Mouse (Mus musculus): ENCODE data around the gene Mab21l1. TPM values are rescaled to one million over a fixed set of nuclear protein-coding genes. Genes with fewer than 3 reads are reported as not detected.

Mab21l1 gene
- 0.59 and 0.88 TPM in 2 replicates for polyA plus RNA-seq (2015; fragmentation: Nextera tagmentation; extraction: Ambion mirVana)

DNA sequence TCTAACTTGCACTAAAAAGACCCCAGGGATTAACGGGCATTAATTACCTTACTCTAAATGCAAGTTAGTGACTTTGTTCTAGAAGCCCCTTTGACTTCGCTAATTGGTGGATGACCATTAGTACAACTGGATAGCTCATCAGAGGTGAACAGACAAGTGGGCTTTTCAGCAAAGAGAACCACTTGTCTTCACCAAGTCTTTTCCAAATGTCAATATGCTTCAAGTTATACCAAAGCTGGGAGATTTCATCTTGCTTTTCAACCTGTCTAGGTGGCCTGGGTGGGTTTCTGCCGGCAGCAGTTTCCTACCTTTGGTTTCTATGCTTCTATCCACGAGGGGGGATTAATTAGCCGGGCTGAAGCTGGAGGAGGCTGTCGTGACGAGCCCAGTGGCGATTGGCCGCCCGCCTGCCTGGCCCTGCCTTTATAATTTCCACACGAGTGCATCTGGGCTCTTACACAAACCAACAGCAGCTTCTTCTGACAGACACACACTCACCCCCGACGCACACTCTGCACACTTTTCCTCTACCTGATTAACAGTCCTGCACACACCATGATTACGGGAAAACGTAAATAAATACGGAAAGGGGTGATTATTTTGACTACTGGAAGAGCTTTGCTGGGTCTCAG, at the start of gene Mab21l1:
TSS of gene Mab21l1 (plus strand) at position 455 of the 632 bp plus-strand sequence.
- Histone ChIP-seq H3K36me3 (ENCODE audit: control insufficient read depth, insufficient read depth, low read length) (no peaks in the 10 kb centered on the region), H3K4me1 (replicated peaks; ENCODE audit: control insufficient read depth, insufficient read depth, low read length) (peaks cover 32% of the 10 kb centered on the region), H3K27me3 (ENCODE audit: control insufficient read depth, insufficient read depth, low read depth, low read length) (peaks cover 66% of the 10 kb centered on the region), H3K4me2 (ENCODE audit: low read depth, low read length) (peak within 1 kb of the TSS; percentile 64), H3K9ac (ENCODE audit: low read length) (peak within 1 kb of the TSS; percentile 23; the same call in 1 of the 2 replicates), H3K9me3 (ENCODE audit: control insufficient read depth, low read length) (no peaks in the 10 kb centered on the region), H3K4me3 (ENCODE audit: low read length) (peak within 1 kb of the TSS; percentile 49), H3K27ac (ENCODE audit: low read length) (no peak within 1 kb of the TSS)
- 11% methylated on average over 16 of the region's 16 CpGs for WGBS
- no peak for ATAC-seq (ENCODE audit: low read depth)

DNA sequence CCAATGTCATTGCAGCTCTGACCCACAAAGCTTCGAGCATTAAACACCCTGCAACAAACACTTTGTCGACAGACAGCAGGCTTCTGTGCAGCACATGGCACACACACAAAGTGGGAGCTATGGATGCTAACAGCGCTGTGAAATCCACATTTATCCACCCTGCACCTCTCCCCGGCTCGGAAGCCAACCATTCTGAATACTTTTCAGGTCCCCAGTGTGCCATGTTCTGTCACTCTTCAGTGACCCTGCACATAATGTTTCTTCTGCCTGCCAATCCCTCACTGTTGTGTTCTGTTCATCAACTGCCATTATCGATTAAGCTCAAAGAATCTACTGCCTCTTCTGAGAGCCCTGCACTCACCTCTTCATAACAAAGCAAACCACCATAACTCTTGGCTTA, 48.6 kb upstream of the Mab21l1 start:
- H3K36me3 ChIP-seq (ENCODE audit: control insufficient read depth, insufficient read depth, low read length), result no peaks in the 10 kb centered on the region
- no peak overlapping the region for H3K9ac ChIP-seq (ENCODE audit: low read length)
- no peak for ATAC-seq (ENCODE audit: low read depth)
- no peak overlapping the region for H3K4me3 ChIP-seq (ENCODE audit: low read length)
- H3K4me2 ChIP-seq (ENCODE audit: low read depth, low read length), result no peak overlapping the region
- no peak overlapping the region for H3K27ac ChIP-seq (ENCODE audit: low read length)
- H3K27me3 ChIP-seq (ENCODE audit: control insufficient read depth, insufficient read depth, low read depth, low read length), result no peaks in the 10 kb centered on the region
- no peaks in the 10 kb centered on the region for H3K9me3 ChIP-seq (ENCODE audit: control insufficient read depth, low read length)
- 72% methylated on average over 6 of the region's 6 CpGs for WGBS
- no peaks in the 10 kb centered on the region for H3K4me1 ChIP-seq (replicated peaks; ENCODE audit: control insufficient read depth, insufficient read depth, low read length)

DNA sequence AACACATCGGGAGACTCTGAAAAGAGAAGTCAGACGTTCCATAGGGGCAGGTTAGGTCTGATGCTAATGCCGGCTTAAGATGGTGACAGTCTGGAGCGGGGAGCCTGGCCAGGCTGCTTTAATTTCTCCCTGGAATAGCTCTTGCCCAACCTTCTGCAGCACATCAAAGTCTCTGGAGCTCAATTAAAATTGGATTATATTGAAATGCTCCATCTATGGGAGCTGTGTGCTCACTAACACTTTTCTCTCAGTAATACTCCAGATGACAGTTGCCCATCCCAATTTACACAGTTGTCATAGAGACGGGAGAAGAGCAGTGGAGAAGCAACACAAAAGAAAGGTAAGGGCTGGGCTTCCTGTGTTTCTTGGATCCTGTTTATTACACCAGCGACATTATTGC, 40.9 kb upstream of the Mab21l1 start:
- WGBS, result 68% methylated on average over 6 of the region's 6 CpGs
- Histone ChIP-seq H3K4me2 (ENCODE audit: low read depth, low read length) (no peak overlapping the region), H3K4me3 (ENCODE audit: low read length) (no peak overlapping the region)

DNA sequence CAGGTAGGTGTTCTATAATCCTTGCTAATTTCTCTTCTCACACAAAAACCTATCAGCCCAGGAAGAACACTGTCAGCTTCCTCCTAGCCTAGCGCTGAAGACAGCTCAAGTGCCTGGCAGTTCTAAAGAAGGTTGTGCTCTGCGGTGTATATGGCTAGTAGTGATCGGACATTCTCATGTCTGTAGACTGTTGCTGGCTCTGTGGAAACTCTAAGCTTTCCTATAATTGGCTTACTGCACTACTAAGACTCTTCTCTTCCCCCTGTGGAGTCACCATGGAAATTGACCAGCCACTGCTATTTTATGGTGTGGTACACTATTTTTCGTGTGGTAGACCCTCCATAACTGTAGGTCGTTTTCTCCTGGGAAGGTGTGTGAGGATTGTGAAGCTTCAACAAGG, 40.1 kb upstream of the Mab21l1 start:
- Histone ChIP-seq H3K4me1 (replicated peaks; ENCODE audit: control insufficient read depth, insufficient read depth, low read length) (no peaks in the 10 kb centered on the region), H3K9ac (ENCODE audit: low read length) (no peak overlapping the region), H3K36me3 (ENCODE audit: control insufficient read depth, insufficient read depth, low read length) (no peaks in the 10 kb centered on the region), H3K27ac (ENCODE audit: low read length) (no peak overlapping the region), H3K4me2 (ENCODE audit: low read depth, low read length) (no peak overlapping the region), H3K4me3 (ENCODE audit: low read length) (no peak overlapping the region), H3K27me3 (ENCODE audit: control insufficient read depth, insufficient read depth, low read depth, low read length) (no peaks in the 10 kb centered on the region), H3K9me3 (ENCODE audit: control insufficient read depth, low read length) (no peaks in the 10 kb centered on the region)
- WGBS, result 85% methylated on average over 5 of the region's 5 CpGs
- ATAC-seq (ENCODE audit: low read depth), result no peak

More for the DNA sequence above, 40.9 kb upstream of the Mab21l1 start:
- Histone ChIP-seq H3K9ac (ENCODE audit: low read length) (no peak overlapping the region), H3K27ac (ENCODE audit: low read length) (no peak overlapping the region), H3K27me3 (ENCODE audit: control insufficient read depth, insufficient read depth, low read depth, low read length) (no peaks in the 10 kb centered on the region), H3K4me1 (replicated peaks; ENCODE audit: control insufficient read depth, insufficient read depth, low read length) (no peaks in the 10 kb centered on the region), H3K36me3 (ENCODE audit: control insufficient read depth, insufficient read depth, low read length) (no peaks in the 10 kb centered on the region), H3K9me3 (ENCODE audit: control insufficient read depth, low read length) (no peaks in the 10 kb centered on the region)
- ATAC-seq (ENCODE audit: low read depth), result no peak

DNA sequence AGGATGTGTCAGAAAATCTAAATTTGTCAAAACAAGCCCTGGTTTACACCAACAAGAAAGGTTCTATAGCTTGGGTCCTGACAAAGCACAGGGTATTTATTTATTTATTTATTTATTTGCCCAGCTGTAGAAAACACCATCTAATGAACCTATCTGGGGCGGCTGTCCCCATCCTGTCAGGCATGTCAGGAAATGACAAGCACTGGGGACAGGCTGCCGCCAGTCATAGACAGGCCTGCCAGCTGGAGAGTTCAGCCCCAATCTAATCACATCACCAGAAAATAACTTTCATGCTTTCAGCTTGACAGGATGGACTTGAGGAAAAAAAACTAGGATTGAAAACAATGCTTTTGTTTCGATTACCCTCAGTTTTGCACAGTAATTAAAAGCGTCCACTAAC, 39.7 kb upstream of the Mab21l1 start:
- 73% methylated on average over 4 of the region's 4 CpGs for WGBS

DNA sequence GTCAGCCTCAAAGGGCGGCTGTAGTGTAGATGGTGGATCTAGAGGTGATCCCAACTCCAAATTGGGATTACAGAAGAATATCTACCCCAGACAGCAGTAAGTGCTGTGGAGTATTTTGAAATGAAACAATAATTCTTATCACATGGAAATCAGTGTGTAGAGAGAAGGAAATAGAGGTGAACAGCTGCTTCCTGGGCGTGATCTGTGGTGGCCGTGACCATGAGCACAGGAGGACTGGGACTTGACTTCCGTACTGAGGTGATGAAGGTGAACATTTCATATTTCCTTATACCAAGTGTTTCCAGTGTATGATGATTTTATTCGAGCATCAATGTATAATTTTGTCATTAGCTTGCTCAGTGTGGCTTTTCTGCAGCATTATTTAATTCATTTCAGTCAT, 38.4 kb upstream of the Mab21l1 start:
- H3K27ac ChIP-seq (ENCODE audit: low read length), result no peak overlapping the region
- H3K4me3 ChIP-seq (ENCODE audit: low read length), result no peak overlapping the region
- no peak overlapping the region for H3K4me2 ChIP-seq (ENCODE audit: low read depth, low read length)
- H3K9me3 ChIP-seq (ENCODE audit: control insufficient read depth, low read length), result no peaks in the 10 kb centered on the region
- no peaks in the 10 kb centered on the region for H3K36me3 ChIP-seq (ENCODE audit: control insufficient read depth, insufficient read depth, low read length)
- WGBS, result 77% methylated on average over 5 of the region's 5 CpGs
- no peaks in the 10 kb centered on the region for H3K4me1 ChIP-seq (replicated peaks; ENCODE audit: control insufficient read depth, insufficient read depth, low read length)
- H3K27me3 ChIP-seq (ENCODE audit: control insufficient read depth, insufficient read depth, low read depth, low read length), result no peaks in the 10 kb centered on the region
- no peak for ATAC-seq (ENCODE audit: low read depth)
- H3K9ac ChIP-seq (ENCODE audit: low read length), result no peak overlapping the region

More for the DNA sequence above, 39.7 kb upstream of the Mab21l1 start:
- Histone ChIP-seq H3K4me1 (replicated peaks; ENCODE audit: control insufficient read depth, insufficient read depth, low read length) (no peaks in the 10 kb centered on the region), H3K36me3 (ENCODE audit: control insufficient read depth, insufficient read depth, low read length) (no peaks in the 10 kb centered on the region), H3K4me3 (ENCODE audit: low read length) (no peak overlapping the region), H3K27me3 (ENCODE audit: control insufficient read depth, insufficient read depth, low read depth, low read length) (no peaks in the 10 kb centered on the region), H3K9me3 (ENCODE audit: control insufficient read depth, low read length) (no peaks in the 10 kb centered on the region), H3K4me2 (ENCODE audit: low read depth, low read length) (no peak overlapping the region), H3K9ac (ENCODE audit: low read length) (no peak overlapping the region), H3K27ac (ENCODE audit: low read length) (no peak overlapping the region)
- ATAC-seq (ENCODE audit: low read depth), result no peak

DNA sequence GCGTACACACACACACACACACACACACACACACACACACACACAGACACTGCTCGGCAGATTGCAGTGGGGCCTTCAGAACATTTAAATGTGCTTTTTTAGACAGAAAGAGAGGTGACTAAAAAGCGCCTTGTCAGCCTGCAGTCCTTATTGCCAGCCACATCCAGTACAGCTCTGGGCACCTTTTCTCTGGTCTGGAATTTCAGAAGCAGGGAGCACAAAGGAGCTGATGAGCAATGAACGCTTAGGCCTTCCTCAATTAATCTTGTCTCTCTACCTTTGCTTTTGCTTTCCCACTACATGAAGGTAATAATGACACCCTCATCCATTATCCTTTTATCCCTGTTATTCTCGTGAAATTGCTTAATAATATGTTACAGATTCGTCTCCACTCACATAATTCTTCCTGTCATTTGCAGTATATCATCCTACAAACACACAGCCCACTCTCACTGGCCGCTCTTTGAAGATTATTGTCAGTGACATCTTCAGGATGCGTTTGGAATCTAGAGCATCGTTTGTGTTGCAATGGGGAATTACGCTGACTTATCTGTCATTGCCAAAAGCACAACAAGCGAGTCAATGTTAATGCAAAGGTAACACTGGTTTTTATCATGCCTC, 31.8 kb upstream of the Mab21l1 start:
- H3K4me2 ChIP-seq (ENCODE audit: low read depth, low read length), result no peak overlapping the region
- no peaks in the 10 kb centered on the region for H3K9me3 ChIP-seq (ENCODE audit: control insufficient read depth, low read length)
- no peaks in the 10 kb centered on the region for H3K27me3 ChIP-seq (ENCODE audit: control insufficient read depth, insufficient read depth, low read depth, low read length)
- WGBS, result 60% methylated on average over 11 of the region's 11 CpGs
- H3K27ac ChIP-seq (ENCODE audit: low read length), result no peak overlapping the region
- no peak overlapping the region for H3K9ac ChIP-seq (ENCODE audit: low read length)
- H3K36me3 ChIP-seq (ENCODE audit: control insufficient read depth, insufficient read depth, low read length), result no peaks in the 10 kb centered on the region
- no peaks in the 10 kb centered on the region for H3K4me1 ChIP-seq (replicated peaks; ENCODE audit: control insufficient read depth, insufficient read depth, low read length)
- ATAC-seq (ENCODE audit: low read depth), result no peak
- no peak overlapping the region for H3K4me3 ChIP-seq (ENCODE audit: low read length)

DNA sequence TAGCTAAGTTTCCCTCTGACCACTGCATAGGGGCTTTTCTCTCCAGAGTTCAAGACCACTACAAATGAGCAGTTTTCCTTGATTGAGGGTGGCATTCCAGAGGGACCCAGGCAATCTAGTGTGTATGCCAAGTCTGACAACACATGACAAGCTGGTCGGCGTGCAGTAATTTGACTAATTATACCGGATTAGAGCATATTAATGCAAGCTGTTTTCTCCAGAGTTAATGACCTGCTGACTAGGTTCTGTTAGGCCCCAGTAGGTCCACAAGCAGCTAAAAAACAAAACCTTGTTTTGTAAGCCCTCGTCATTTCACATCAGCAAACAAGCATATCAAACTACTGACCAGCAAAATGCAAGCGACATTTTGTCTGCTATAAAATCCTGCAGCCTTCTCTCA, 30.9 kb upstream of the Mab21l1 start:
- H3K27ac ChIP-seq (ENCODE audit: low read length), result no peak overlapping the region
- WGBS, result 76% methylated on average over 5 of the region's 5 CpGs

DNA sequence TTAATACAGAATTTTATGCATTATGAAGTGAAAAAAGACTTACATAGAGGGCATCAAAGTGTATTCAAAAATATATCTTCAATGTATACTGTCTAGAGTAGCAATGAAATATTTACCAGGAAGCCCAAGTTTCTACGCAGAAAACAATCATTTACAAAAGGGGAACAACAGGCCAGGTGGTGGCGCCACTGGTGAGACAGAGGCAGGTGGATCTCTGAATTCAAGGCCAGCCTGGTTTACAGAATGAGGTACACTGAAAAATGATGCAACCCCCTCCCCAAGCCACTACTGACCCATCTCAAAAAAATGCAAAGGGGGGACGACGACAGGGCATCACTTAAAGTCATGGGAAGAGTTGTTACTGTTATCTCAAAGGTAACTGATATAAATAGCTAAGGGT, 29.8 kb upstream of the Mab21l1 start:
- H3K9me3 ChIP-seq (ENCODE audit: control insufficient read depth, low read length), result no peaks in the 10 kb centered on the region
- no peak overlapping the region for H3K9ac ChIP-seq (ENCODE audit: low read length)
- no peaks in the 10 kb centered on the region for H3K4me1 ChIP-seq (replicated peaks; ENCODE audit: control insufficient read depth, insufficient read depth, low read length)
- no peak overlapping the region for H3K4me2 ChIP-seq (ENCODE audit: low read depth, low read length)
- no peaks in the 10 kb centered on the region for H3K36me3 ChIP-seq (ENCODE audit: control insufficient read depth, insufficient read depth, low read length)
- H3K27me3 ChIP-seq (ENCODE audit: control insufficient read depth, insufficient read depth, low read depth, low read length), result no peaks in the 10 kb centered on the region
- no peak overlapping the region for H3K4me3 ChIP-seq (ENCODE audit: low read length)
- no peak overlapping the region for H3K27ac ChIP-seq (ENCODE audit: low read length)
- ATAC-seq (ENCODE audit: low read depth), result no peak
- WGBS, result 79% methylated on average over 4 of the region's 4 CpGs

More for the DNA sequence above, 30.9 kb upstream of the Mab21l1 start:
- Histone ChIP-seq H3K9ac (ENCODE audit: low read length) (no peak overlapping the region), H3K4me3 (ENCODE audit: low read length) (no peak overlapping the region), H3K27me3 (ENCODE audit: control insufficient read depth, insufficient read depth, low read depth, low read length) (no peaks in the 10 kb centered on the region), H3K9me3 (ENCODE audit: control insufficient read depth, low read length) (no peaks in the 10 kb centered on the region), H3K4me1 (replicated peaks; ENCODE audit: control insufficient read depth, insufficient read depth, low read length) (no peaks in the 10 kb centered on the region), H3K36me3 (ENCODE audit: control insufficient read depth, insufficient read depth, low read length) (no peaks in the 10 kb centered on the region), H3K4me2 (ENCODE audit: low read depth, low read length) (no peak overlapping the region)
- ATAC-seq (ENCODE audit: low read depth), result no peak
